Mouse (Mus musculus) liver, embryonic 15.5 days (tissue): ENCODE measurements at regions not wholly inside any gene's neighbourhood (a gene's known extent, or its start where the extent isn't known, plus 50 kb on each side); places are given as distances from the start of the nearest gene placed in this dataset.

ENCODE experiments used
- ATAC-seq: fragments of 200-750 bp; cut with Nextera tagmentation; 2 replicates; pipeline ENCODE4 v1.8.0; 2017; ENCODE audit warnings: moderate number of reproducible peaks, mild to moderate bottlenecking, moderate library complexity; ENCODE audit not compliant: insufficient read depth
- H3K27ac ChIP-seq: fragments of 300-500 bp; sonication (generic); replicated peaks from 2 replicates; pipeline ENCODE4 v1.5.1; 2015; ENCODE audit warnings: mild to moderate bottlenecking, inconsistent platforms
- H3K27me3 ChIP-seq: fragments of 300-500 bp; sonication (generic); 2 replicates; pipeline ENCODE4 v1.6.1; 2015; ENCODE audit warnings: mild to moderate bottlenecking, inconsistent platforms
- H3K36me3 ChIP-seq: fragments of 300-500 bp; sonication (generic); replicated peaks from 2 replicates; pipeline ENCODE4 v1.6.1; 2015; ENCODE audit warnings: moderate library complexity, mild to moderate bottlenecking, inconsistent platforms
- H3K4me1 ChIP-seq: fragments of 300-500 bp; sonication (generic); replicated peaks from 2 replicates; pipeline ENCODE4 v1.6.1; 2015; ENCODE audit warnings: inconsistent platforms
- H3K4me2 ChIP-seq: fragments of 300-500 bp; sonication (generic); 2 replicates; pipeline ENCODE4 v1.6.1; 2015; ENCODE audit warnings: moderate library complexity, mild to moderate bottlenecking, inconsistent platforms
- H3K4me3 ChIP-seq: fragments of 300-500 bp; sonication (generic); replicated peaks from 2 replicates; pipeline ENCODE4 v1.5.1; 2015; ENCODE audit warnings: mild to moderate bottlenecking, inconsistent platforms
- H3K9ac ChIP-seq: fragments of 300-500 bp; sonication (generic); 2 replicates; pipeline ENCODE4 v1.6.1; 2015; ENCODE audit warnings: moderate library complexity, mild to moderate bottlenecking, inconsistent platforms
- H3K9me3 ChIP-seq: fragments of 300-500 bp; sonication (generic); replicated peaks from 2 replicates; pipeline ENCODE4 v1.6.1; 2016; ENCODE audit warnings: inconsistent platforms
- WGBS: fragments of 180-500 bp; shearing (Covaris S2); methylation state at CpG from one replicate; pipeline ENCODE4 v1.1.7; 2015; ENCODE audit warnings: mixed read lengths; ENCODE audit not compliant: insufficient replicate concordance; 5-methylcytosine and 5-hydroxymethylcytosine counted together

- Histone ChIP-seq H3K27me3 (no peaks in the 10 kb centered on the region), H3K9ac (no peak overlapping the region), H3K4me3 (no peak overlapping the region), H3K4me1 (peaks cover 8% of the 10 kb centered on the region; the same call in 1 of the 2 replicates), H3K9me3 (no peaks in the 10 kb centered on the region), H3K36me3 (no peaks in the 10 kb centered on the region), H3K27ac (no peak overlapping the region), H3K4me2 (no peak overlapping the region)
- 74% methylated on average over 4 of the region's 4 CpGs for WGBS
- ATAC-seq, result no peak
Measured at GRCm38 (mm10) chr12:27663126-27663525, 320.8 kb upstream of the Sox11 start.

- WGBS, result 78% methylated on average over 5 of the region's 5 CpGs
- H3K4me1 ChIP-seq, result peaks cover 8% of the 10 kb centered on the region; the same call in 1 of the 2 replicates
- H3K9ac ChIP-seq, result no peak overlapping the region
- no peak overlapping the region for H3K4me2 ChIP-seq
- ATAC-seq, result no peak
- no peak overlapping the region for H3K27ac ChIP-seq
- H3K27me3 ChIP-seq, result no peaks in the 10 kb centered on the region
- H3K36me3 ChIP-seq, result no peaks in the 10 kb centered on the region
- H3K9me3 ChIP-seq, result no peaks in the 10 kb centered on the region
- no peak overlapping the region for H3K4me3 ChIP-seq
Measured at GRCm38 (mm10) chr12:27662723-27663122, 320.3 kb upstream of the Sox11 start.

GRCm38 (mm10) chr12:27657536-27657935, 315.2 kb upstream of the Sox11 start:
- Histone ChIP-seq H3K36me3 (no peaks in the 10 kb centered on the region), H3K27ac (no peak overlapping the region), H3K4me1 (no peaks in the 10 kb centered on the region), H3K4me2 (no peak overlapping the region), H3K27me3 (no peaks in the 10 kb centered on the region), H3K4me3 (no peak overlapping the region), H3K9me3 (no peaks in the 10 kb centered on the region), H3K9ac (no peak overlapping the region)
- 84% methylated on average over 4 of the region's 4 CpGs for WGBS
- ATAC-seq, result no peak

GRCm38 (mm10) chr12:27653541-27653940, 311.2 kb upstream of the Sox11 start:
- H3K27me3 ChIP-seq, result no peaks in the 10 kb centered on the region
- ATAC-seq, result no peak
- no peaks in the 10 kb centered on the region for H3K36me3 ChIP-seq
- no peaks in the 10 kb centered on the region for H3K4me1 ChIP-seq
- H3K9me3 ChIP-seq, result no peaks in the 10 kb centered on the region
- H3K4me3 ChIP-seq, result no peak overlapping the region
- WGBS, result 45% methylated on average over 4 of the region's 4 CpGs
- H3K27ac ChIP-seq, result no peak overlapping the region
- no peak overlapping the region for H3K4me2 ChIP-seq
- H3K9ac ChIP-seq, result no peak overlapping the region

DNA sequence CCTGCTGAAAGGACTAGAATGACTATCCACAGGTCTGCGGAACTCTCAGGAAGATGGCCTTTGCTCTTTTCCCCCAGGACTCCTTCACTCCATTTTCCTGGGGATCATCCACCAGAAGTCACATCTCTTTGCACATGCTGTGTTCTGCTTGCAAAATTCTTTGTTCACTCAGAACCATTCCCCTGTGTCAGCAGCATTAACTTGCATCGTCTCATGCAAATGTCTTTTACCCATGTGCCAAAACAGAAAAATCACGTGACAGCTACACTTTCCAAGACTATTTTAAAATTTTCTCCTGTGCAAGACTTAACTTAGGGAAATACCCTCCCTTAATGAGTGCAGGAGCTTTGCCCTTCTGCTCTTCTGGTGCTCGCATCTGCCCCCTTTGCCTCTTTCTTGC, 306.2 kb upstream of the Sox11 start:
- 69% methylated on average over 4 of the region's 4 CpGs for WGBS
- Histone ChIP-seq H3K4me2 (no peak overlapping the region), H3K4me1 (no peaks in the 10 kb centered on the region), H3K9ac (no peak overlapping the region), H3K9me3 (no peaks in the 10 kb centered on the region), H3K27me3 (no peaks in the 10 kb centered on the region), H3K36me3 (no peaks in the 10 kb centered on the region), H3K4me3 (no peak overlapping the region), H3K27ac (no peak overlapping the region)
- no peak for ATAC-seq

DNA sequence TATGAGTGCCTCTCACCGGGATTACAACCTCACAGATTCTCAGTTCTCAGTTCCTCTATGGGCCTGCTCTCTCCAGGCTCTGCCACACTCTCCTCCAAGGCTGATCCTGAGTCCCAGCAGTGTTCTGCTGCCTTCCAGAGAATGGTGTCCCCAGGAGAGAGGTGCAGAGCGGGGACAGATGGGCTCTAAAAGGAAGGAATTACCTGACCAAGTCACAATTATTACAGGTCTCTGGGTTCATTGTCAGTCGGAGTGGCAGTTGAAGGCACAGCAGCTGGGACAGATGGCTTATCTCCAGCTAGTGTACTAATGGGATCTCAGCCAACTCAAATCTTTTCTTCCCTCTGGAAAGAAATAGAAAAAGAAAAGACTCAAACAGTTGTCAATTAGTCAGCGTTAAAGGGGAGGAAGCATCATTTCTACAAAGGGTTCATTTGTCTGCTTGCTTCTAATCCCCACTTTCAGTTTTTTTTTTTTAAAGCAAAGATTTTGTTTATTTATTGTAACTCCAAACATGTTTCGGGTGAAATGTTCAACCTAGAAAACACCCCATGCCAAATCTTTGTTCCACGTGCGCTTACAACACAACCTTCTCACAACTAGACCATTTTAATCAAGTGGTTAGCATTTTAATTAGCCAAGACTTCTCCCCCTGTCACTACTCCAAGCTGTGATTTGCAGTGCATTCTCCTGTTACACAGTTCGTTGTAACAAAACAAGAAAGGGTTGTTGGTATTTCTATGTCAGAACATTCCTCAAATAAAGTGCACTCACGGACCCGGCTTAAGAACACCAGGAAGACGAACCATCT, 304.3 kb upstream of the Sox11 start:
- H3K9me3 ChIP-seq, result no peaks in the 10 kb centered on the region
- no peak overlapping the region for H3K27ac ChIP-seq
- no peak overlapping the region for H3K4me2 ChIP-seq
- H3K9ac ChIP-seq, result no peak overlapping the region
- H3K27me3 ChIP-seq, result no peaks in the 10 kb centered on the region
- H3K36me3 ChIP-seq, result no peaks in the 10 kb centered on the region
- H3K4me1 ChIP-seq, result no peaks in the 10 kb centered on the region
- no peak for ATAC-seq
- no peak overlapping the region for H3K4me3 ChIP-seq
- WGBS, result 67% methylated on average over 11 of the region's 11 CpGs

- no peak for ATAC-seq
- H3K9me3 ChIP-seq, result no peaks in the 10 kb centered on the region
- H3K36me3 ChIP-seq, result no peaks in the 10 kb centered on the region
- H3K4me3 ChIP-seq, result no peak overlapping the region
- 69% methylated on average over 5 of the region's 5 CpGs for WGBS
- H3K27ac ChIP-seq, result no peak overlapping the region
- no peaks in the 10 kb centered on the region for H3K4me1 ChIP-seq
- H3K27me3 ChIP-seq, result no peaks in the 10 kb centered on the region
- no peak overlapping the region for H3K9ac ChIP-seq
- H3K4me2 ChIP-seq, result no peak overlapping the region
Measured at GRCm38 (mm10) chr12:27619616-27620015, 277.2 kb upstream of the Sox11 start.

DNA sequence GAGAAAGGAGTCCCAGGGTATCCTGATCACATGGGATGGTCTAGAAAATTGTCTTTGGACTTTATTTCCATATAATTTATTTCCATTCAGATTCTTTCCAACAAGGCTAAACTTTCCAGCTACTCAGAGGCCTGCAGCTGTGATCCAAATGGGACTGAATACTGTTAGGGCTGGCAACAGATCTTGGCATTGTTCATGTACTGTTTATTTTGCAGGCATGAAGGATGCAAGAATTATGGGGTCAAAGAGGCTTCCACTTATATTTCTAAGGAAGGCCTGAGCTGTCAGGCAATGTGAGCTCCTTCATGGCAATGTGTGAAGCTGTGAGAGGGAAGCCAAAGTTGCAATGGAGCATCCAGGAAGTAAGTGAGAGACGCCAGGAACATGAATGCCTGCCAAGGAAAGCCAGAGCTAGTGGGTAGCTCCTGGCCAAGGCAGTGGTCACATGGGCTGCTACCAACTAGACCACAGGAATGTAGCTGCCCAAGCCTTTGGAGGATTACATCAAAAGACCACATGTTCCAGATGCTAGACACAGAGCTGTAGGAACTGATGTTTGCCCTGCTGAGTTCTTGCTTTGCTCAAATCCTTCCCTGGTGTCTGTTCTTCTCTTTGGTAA, 261.8 kb upstream of the Sox11 start:
- Histone ChIP-seq H3K27me3 (no peaks in the 10 kb centered on the region), H3K4me1 (no peaks in the 10 kb centered on the region), H3K9ac (no peak overlapping the region), H3K9me3 (no peaks in the 10 kb centered on the region), H3K4me2 (no peak overlapping the region), H3K4me3 (no peak overlapping the region), H3K27ac (no peak overlapping the region), H3K36me3 (no peaks in the 10 kb centered on the region)
- no peak for ATAC-seq
- WGBS, result 29% methylated on average over 1 of the region's 1 CpGs

DNA sequence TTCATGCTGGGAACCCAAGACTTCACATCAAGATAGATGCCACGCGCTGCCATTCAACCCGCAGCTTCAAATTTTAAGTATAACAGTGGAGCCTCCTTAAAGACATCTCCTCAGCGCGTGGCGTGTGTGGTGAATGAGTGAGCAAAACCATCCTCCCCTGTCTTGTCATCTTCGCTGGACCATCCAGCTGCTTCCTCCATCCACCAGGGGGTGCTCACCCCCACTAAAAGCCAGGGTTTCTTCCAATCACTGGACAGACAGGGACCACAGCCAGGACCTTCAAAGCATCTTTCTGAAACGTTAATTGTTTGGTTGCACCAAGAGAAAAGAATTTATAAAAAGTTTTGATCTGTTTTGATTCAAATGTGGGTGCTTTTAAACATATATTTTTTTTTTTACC, 256.8 kb upstream of the Sox11 start:
- Histone ChIP-seq H3K4me2 (no peak overlapping the region), H3K4me3 (no peak overlapping the region), H3K27ac (no peak overlapping the region), H3K9me3 (no peaks in the 10 kb centered on the region), H3K36me3 (no peaks in the 10 kb centered on the region), H3K9ac (no peak overlapping the region), H3K4me1 (no peaks in the 10 kb centered on the region), H3K27me3 (no peaks in the 10 kb centered on the region; the same call in 1 of the 2 replicates)
- no peak for ATAC-seq
- WGBS, result 15% methylated on average over 8 of the region's 8 CpGs

DNA sequence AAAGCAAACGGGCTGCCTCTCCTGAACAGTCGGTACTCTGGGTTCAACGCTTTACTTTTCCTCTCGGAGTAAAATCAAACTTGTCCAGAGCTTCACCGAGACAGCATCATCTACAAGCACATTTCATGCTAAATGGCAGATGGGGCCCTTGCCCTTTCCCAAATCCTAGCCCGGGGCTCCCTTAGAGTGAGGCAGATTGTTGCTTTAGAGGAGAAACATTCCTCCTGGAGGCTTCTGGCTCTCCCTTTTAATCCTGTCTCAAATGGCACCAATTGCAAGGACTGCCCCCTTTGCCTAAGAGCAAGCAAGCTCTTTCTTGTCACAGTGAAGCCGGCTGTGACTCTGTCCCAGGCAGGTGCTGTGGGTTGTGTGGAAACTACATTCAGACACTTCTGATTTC, 255.5 kb upstream of the Sox11 start:
- Histone ChIP-seq H3K9ac (no peak overlapping the region), H3K4me1 (no peaks in the 10 kb centered on the region), H3K9me3 (no peaks in the 10 kb centered on the region), H3K4me2 (no peak overlapping the region), H3K27me3 (no peaks in the 10 kb centered on the region; the same call in 1 of the 2 replicates), H3K36me3 (no peaks in the 10 kb centered on the region), H3K4me3 (no peak overlapping the region), H3K27ac (no peak overlapping the region)
- 65% methylated on average over 7 of the region's 7 CpGs for WGBS
- ATAC-seq, result no peak

DNA sequence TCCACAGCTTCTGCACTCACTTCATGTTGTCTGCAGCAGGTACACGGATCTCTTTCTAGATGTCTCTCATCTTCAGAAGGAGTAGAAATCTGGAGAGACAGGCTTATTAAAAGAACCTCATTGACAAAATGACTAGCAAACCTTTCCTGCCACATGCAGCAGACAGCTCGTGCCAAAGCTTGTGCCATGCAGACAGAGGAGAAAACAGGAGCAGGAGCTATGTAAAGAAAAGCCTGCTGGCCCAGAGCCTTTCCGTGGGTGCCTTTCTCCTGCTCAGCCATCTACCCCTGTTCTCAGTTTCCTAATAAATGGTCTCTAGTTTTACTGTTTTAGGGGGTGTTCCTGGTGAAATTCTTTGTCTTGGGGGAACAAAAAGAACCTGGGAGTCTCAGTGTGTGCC, 254.9 kb upstream of the Sox11 start:
- H3K9ac ChIP-seq, result no peak overlapping the region
- H3K9me3 ChIP-seq, result no peaks in the 10 kb centered on the region
- H3K27me3 ChIP-seq, result no peaks in the 10 kb centered on the region; the same call in 1 of the 2 replicates
- no peak overlapping the region for H3K27ac ChIP-seq
- WGBS, result 41% methylated on average over 3 of the region's 3 CpGs
- no peaks in the 10 kb centered on the region for H3K36me3 ChIP-seq
- ATAC-seq, result no peak
- H3K4me1 ChIP-seq, result no peaks in the 10 kb centered on the region
- H3K4me3 ChIP-seq, result no peak overlapping the region
- no peak overlapping the region for H3K4me2 ChIP-seq
